Mouse (Mus musculus): ENCODE measurements around the gene Zfp710.
A peak's percentile ranks its signal among the peaks of the same experiment; 100 is the strongest.

DNA sequence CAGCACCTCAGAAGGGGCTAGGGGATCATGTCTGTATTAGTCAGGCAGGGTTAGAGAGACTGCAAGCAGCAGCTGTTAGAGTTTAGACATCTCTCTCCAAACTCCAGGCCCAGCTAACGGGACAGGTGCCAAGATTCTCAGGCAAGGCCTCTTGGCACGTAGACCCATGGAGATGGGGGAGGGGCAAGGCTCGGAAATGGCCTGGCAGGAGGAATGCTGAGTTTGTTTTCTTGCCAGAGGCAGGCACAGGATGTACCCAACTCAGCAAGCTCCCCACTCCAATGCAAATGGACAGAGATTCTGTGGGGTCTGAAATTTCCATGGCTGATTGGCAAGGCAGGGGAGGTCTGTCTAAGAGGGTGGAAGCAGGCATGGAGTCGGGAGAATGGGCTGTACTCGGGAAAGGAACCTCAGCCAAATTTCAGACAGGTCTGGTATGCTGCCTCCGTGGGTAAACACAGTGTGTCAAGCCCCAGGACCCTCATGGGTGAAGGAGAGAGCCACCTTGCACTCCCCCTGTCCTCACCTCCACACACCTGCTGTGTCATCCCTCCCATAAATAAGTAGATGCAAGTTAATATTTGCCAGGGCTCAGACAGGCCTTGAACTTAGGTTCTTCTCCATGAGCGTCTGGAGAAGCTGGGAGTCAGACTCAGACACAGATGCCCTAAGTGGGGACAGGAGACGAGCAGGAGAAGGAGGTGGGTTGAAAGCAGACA is 110.0 kb downstream of the Zfp710 start:
- TF ChIP-seq CTCF (IDR thresholded peaks at IDR 0.05; ENCODE audit: low read depth) (no peak), EP300 (IDR thresholded peaks at IDR 0.05; ENCODE audit: low read depth) (peak; percentile 33; the same call in 1 of the 2 replicates)

Measured in liver, postnatal 0 days (tissue).